Mouse (Mus musculus) C2C12 (cell line): ENCODE measurements around the gene Zfp981.
"Not testable (repeated sequence)": the region's sequence is repeated elsewhere in the genome, so short reads cannot be mapped to it uniquely, and the experiment has no call there.

Experiments used
- CEBPB ChIP-seq: IDR thresholded peaks from one replicate; pipeline ENCODE4 v1.6.1; 2011; ENCODE audit warnings: low read depth, mild to moderate bottlenecking, control low read depth, moderate library complexity
- CTCF ChIP-seq: IDR thresholded peaks from one replicate; pipeline ENCODE4 v1.5.1; 2011; ENCODE audit not compliant: control insufficient read depth, insufficient read depth, insufficient read length
- FOSL1 ChIP-seq: IDR thresholded peaks from one replicate; pipeline ENCODE4 v1.8.0; 2011; ENCODE audit warnings: mild to moderate bottlenecking, low read length; ENCODE audit not compliant: poor library complexity, insufficient read depth, severe bottlenecking
- MAX ChIP-seq: IDR thresholded peaks from one replicate; pipeline ENCODE4 v1.6.1; 2011; ENCODE audit warnings: mild to moderate bottlenecking, control low read depth
- MYOD1 ChIP-seq: IDR thresholded peaks from one replicate; pipeline ENCODE4 v1.6.1; 2011; ENCODE audit warnings: low read depth; ENCODE audit not compliant: control insufficient read depth, insufficient read length
- MYOG ChIP-seq: IDR thresholded peaks from one replicate; pipeline ENCODE4 v1.6.1; 2011; ENCODE audit not compliant: control insufficient read depth, insufficient read length; ENCODE audit errors: extremely low read depth
- USF1 ChIP-seq: IDR thresholded peaks from one replicate; pipeline ENCODE4 v1.6.1; 2011; ENCODE audit warnings: low read depth, mild to moderate bottlenecking, control low read depth, moderate library complexity

GRCm38 (mm10) chr4:146489196-146489595, 12.6 kb upstream of the Zfp981 start:
- not testable (repeated sequence) for TF ChIP-seq CTCF, FOSL1, CEBPB, MAX, MYOD1, USF1, MYOG
